Mouse (Mus musculus) MEL (cell line): ENCODE data around the gene Inpp4a.
A peak's percentile ranks its signal among the peaks of the same experiment; 100 is the strongest.

ENCODE experiments used
- BHLHE40 ChIP-seq: IDR thresholded peaks from 2 replicates; pipeline ENCODE4 v1.6.1; 2012; ENCODE audit warnings: low read depth, mild to moderate bottlenecking, inconsistent platforms, low read length, improper control_type of control experiment, borderline replicate concordance
- CTCF ChIP-seq, 3 experiments: IDR thresholded peaks in 2 of 3; conservative IDR thresholded peaks in 1 of 3; 2 replicates each; pipeline ENCODE4 v1.5.1; 2011 to 2012; ENCODE audit warnings: low read length in 3 of 3, low read depth in 2 of 3, mild to moderate bottlenecking in 2 of 3, improper control_type of control experiment in 1 of 3, inconsistent platforms in 1 of 3, mixed read lengths in 1 of 3, moderate library complexity in 1 of 3; ENCODE audit not compliant: control insufficient read depth in 1 of 3, insufficient read depth in 1 of 3, poor library complexity in 1 of 3, severe bottlenecking in 1 of 3
- POLR2AphosphoS5 ChIP-seq: IDR thresholded peaks from 2 replicates; pipeline ENCODE4 v1.6.1; 2012; ENCODE audit warnings: low read depth, borderline replicate concordance, mild to moderate bottlenecking, inconsistent platforms, low read length, moderate library complexity, mixed read lengths

DNA sequence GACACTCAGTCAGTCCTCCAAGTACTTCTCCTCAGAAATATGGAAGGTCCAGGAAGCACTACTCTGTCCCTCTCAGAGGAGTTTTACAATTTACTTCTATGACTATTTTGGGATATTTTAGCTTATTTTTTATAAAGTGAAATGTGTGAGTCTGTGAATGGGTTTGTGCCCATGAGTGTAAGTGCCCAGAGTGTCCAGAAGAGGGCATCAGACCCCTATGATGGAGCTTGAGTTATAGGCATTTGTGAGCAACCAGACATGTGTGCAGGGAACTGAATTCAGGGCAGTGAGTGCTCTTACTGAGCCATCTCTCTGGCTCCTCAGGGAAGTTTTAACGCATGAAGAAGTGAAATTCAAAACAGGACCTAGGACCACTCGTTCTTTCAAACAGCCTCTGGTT is 41.2 kb upstream of the Inpp4a start:
- TF ChIP-seq CTCF (IDR thresholded peaks at IDR 0.05 in 2 of 3, conservative IDR thresholded peaks at IDR 0.05 in 1 of 3; ENCODE audit: control insufficient read depth in 1 of 3, insufficient read depth in 1 of 3, low read depth in 2 of 3, low read length in 3 of 3, poor library complexity in 1 of 3, severe bottlenecking in 1 of 3): peak; percentile 46 to 59 (median 55)
- TF ChIP-seq BHLHE40: no peak
- TF ChIP-seq POLR2AphosphoS5: no peak
